Mouse (Mus musculus): Measurements from ENCODE around the gene Slc31a1. TPM values are rescaled to one million over a fixed set of nuclear protein-coding genes. Genes with fewer than 3 reads are reported as not detected.

Gene Slc31a1
- total and polyA plus RNA-seq, 3 experiments, result 20.6 to 46.5 (median 37.5) TPM

DNA sequence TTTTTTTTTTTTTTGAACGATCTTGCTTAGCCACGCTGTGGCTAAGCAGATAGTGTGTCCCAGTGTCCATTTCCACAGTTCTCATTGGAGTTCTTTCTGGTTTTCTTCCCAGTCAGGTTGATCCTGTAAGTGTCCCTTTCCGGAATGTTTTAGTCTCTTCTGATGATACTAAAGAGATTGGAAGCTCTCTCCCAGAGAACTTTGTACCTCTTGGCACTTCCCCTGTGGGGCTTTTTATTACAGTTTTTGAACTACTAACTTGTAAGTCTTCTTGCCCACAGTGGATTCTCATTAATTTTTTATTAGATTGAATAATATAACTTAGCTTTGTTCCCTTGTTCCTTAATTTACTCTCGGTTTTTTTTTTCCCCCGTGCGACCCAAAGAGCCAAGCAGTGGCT lies 1.0 kb downstream of the Slc31a1 start:
- Histone ChIP-seq H3K4me1 (ENCODE audit: control insufficient read depth in 1 of 2, insufficient read depth in 2 of 2, low read length in 2 of 2) (peaks cover 6 to 8% of the 10 kb centered on the region in 2 experiments; a peak in 3 of 4 replicates), H3K27ac (ENCODE audit: control insufficient read depth, low read depth, low read length) (peak overlapping the region; percentile 49; the same call in 1 of the 2 replicates)

GRCm38 (mm10) chr4:62361997-62362396 lies 1.5 kb downstream of the Slc31a1 start:
- peak overlapping the region; percentile 67 to 76; a peak in 3 of 4 replicates for H3K4me3 ChIP-seq (ENCODE audit: control insufficient read depth in 1 of 2, insufficient read depth in 1 of 2, low read depth in 2 of 2, low read length in 2 of 2)
- peaks cover 6 to 8% of the 10 kb centered on the region in 2 experiments; a peak in 3 of 4 replicates for H3K4me1 ChIP-seq (ENCODE audit: control insufficient read depth in 1 of 2, insufficient read depth in 2 of 2, low read length in 2 of 2)
- no peaks in the 10 kb centered on the region for H3K27me3 ChIP-seq (ENCODE audit: control insufficient read depth in 1 of 2, insufficient read depth in 2 of 2, low read length in 2 of 2)
- H3K9me3 ChIP-seq (replicated peaks; ENCODE audit: insufficient read depth, low read length), result no peaks in the 10 kb centered on the region
- no peak overlapping the region for H3K27ac ChIP-seq (ENCODE audit: control insufficient read depth, low read depth, low read length)
- peaks cover 0 to 29% of the 10 kb centered on the region in 2 experiments; a peak in 2 of 4 replicates for H3K36me3 ChIP-seq (ENCODE audit: control insufficient read depth in 1 of 2, insufficient read depth in 2 of 2, low read length in 2 of 2)
- peak overlapping the region; percentile 86 for H3K9ac ChIP-seq (ENCODE audit: control insufficient read depth, low read depth, low read length, poor library complexity, severe bottlenecking)
- H3K79me2 ChIP-seq (ENCODE audit: control insufficient read depth, insufficient read depth, low read length, poor library complexity), result peaks cover 36% of the 10 kb centered on the region
- DNase-seq (ENCODE audit: low read depth, low spot score), result no peak
- peak; percentile 82 for TF ChIP-seq RCOR1 (IDR thresholded peaks at IDR 0.05; ENCODE audit: low read depth, low read length)
- TF ChIP-seq GATA1 (IDR thresholded peaks at IDR 0.05; ENCODE audit: low read depth, low read length), result peak; percentile 52; the same call in 1 of the 2 replicates
- TF ChIP-seq CTCF (IDR thresholded peaks at IDR 0.05 in 2 of 3, conservative IDR thresholded peaks at IDR 0.05 in 1 of 3; ENCODE audit: control insufficient read depth in 1 of 3, insufficient read depth in 1 of 3, low read depth in 2 of 3, low read length in 3 of 3, poor library complexity in 1 of 3, severe bottlenecking in 1 of 3), result no peak
- no peak for TF ChIP-seq NRF1 (IDR thresholded peaks at IDR 0.05; ENCODE audit: insufficient read depth, low read depth, low read length, poor library complexity, severe bottlenecking)
- no peak for TF ChIP-seq TCF12 (IDR thresholded peaks at IDR 0.05; ENCODE audit: low read depth, low read length)

More for the DNA sequence above, 1.0 kb downstream of the Slc31a1 start:
- TF ChIP-seq SIN3A (IDR thresholded peaks at IDR 0.05; ENCODE audit: low read length), result no peak
- TF ChIP-seq ZNF384 (IDR thresholded peaks at IDR 0.05; ENCODE audit: low read depth, low read length), result peak; percentile 36; the same call in 1 of the 2 replicates
- peak; percentile 42 for DNase-seq (ENCODE audit: low read depth, low spot score)
- peaks cover 0 to 29% of the 10 kb centered on the region in 2 experiments; a peak in 2 of 4 replicates for H3K36me3 ChIP-seq (ENCODE audit: control insufficient read depth in 1 of 2, insufficient read depth in 2 of 2, low read length in 2 of 2)
- peaks cover 36% of the 10 kb centered on the region for H3K79me2 ChIP-seq (ENCODE audit: control insufficient read depth, insufficient read depth, low read length, poor library complexity)
- H3K4me3 ChIP-seq (ENCODE audit: control insufficient read depth in 1 of 2, insufficient read depth in 1 of 2, low read depth in 2 of 2, low read length in 2 of 2), result peak overlapping the region; percentile 67 to 76
- H3K27me3 ChIP-seq (ENCODE audit: control insufficient read depth in 1 of 2, insufficient read depth in 2 of 2, low read length in 2 of 2), result no peaks in the 10 kb centered on the region
- no peaks in the 10 kb centered on the region for H3K9me3 ChIP-seq (replicated peaks; ENCODE audit: insufficient read depth, low read length)
- peak overlapping the region; percentile 86 for H3K9ac ChIP-seq (ENCODE audit: control insufficient read depth, low read depth, low read length, poor library complexity, severe bottlenecking)

GRCm38 (mm10) chr4:62362437-62362836 lies 1.9 kb downstream of the Slc31a1 start:
- Histone ChIP-seq H3K9ac (ENCODE audit: control insufficient read depth, low read depth, low read length, poor library complexity, severe bottlenecking) (no peak overlapping the region), H3K27ac (ENCODE audit: control insufficient read depth, low read depth, low read length) (no peak overlapping the region), H3K4me1 (ENCODE audit: control insufficient read depth in 1 of 2, insufficient read depth in 2 of 2, low read length in 2 of 2) (peaks cover 6 to 8% of the 10 kb centered on the region in 2 experiments; a peak in 3 of 4 replicates), H3K9me3 (replicated peaks; ENCODE audit: insufficient read depth, low read length) (no peaks in the 10 kb centered on the region), H3K79me2 (ENCODE audit: control insufficient read depth, insufficient read depth, low read length, poor library complexity) (peaks cover 36% of the 10 kb centered on the region), H3K27me3 (ENCODE audit: control insufficient read depth in 1 of 2, insufficient read depth in 2 of 2, low read length in 2 of 2) (no peaks in the 10 kb centered on the region), H3K4me3 (ENCODE audit: control insufficient read depth in 1 of 2, insufficient read depth in 1 of 2, low read depth in 2 of 2, low read length in 2 of 2) (no peak overlapping the region), H3K36me3 (ENCODE audit: control insufficient read depth in 1 of 2, insufficient read depth in 2 of 2, low read length in 2 of 2) (peaks cover 0 to 28% of the 10 kb centered on the region in 2 experiments; a peak in 2 of 4 replicates)
- TF ChIP-seq TCF12 (IDR thresholded peaks at IDR 0.05; ENCODE audit: low read depth, low read length) (no peak), POLR2A (IDR thresholded peaks at IDR 0.05; ENCODE audit: control insufficient read depth in 1 of 2, insufficient read depth in 1 of 2, low read depth in 1 of 2, low read length in 2 of 2, poor library complexity in 1 of 2) (no peak), NELFE (IDR thresholded peaks at IDR 0.05; ENCODE audit: low read depth, low read length) (no peak), ETS1 (IDR thresholded peaks at IDR 0.05; ENCODE audit: low read depth, low read length) (no peak), MAX (IDR thresholded peaks at IDR 0.05; ENCODE audit: low read length) (no peak), ZC3H11A (IDR thresholded peaks at IDR 0.05; ENCODE audit: low read depth, low read length) (no peak), HCFC1 (IDR thresholded peaks at IDR 0.05; ENCODE audit: low read depth, low read length) (no peak), SMC3 (IDR thresholded peaks at IDR 0.05; ENCODE audit: low read depth, low read length) (no peak), TAL1 (IDR thresholded peaks at IDR 0.05; ENCODE audit: low read length) (no peak), SIN3A (IDR thresholded peaks at IDR 0.05; ENCODE audit: low read length) (no peak), USF1 (IDR thresholded peaks at IDR 0.05; ENCODE audit: low read depth, low read length) (no peak), RAD21 (IDR thresholded peaks at IDR 0.05; ENCODE audit: low read depth, low read length) (no peak)
- DNase-seq (ENCODE audit: low read depth, low spot score), result no peak
